Mouse (Mus musculus): ENCODE measurements around the gene Smim24.
A peak's percentile ranks its signal among the peaks of the same experiment; 100 is the strongest.

The Smim24 gene

GRCm38 (mm10) chr10:81441019-81441418 is 48.2 kb downstream of the Smim24 start:
- peak; percentile 59 for DNase-seq (ENCODE audit: low read depth)

Measured in induced T-regulatory cell, adult 2 months (primary cell).